Mouse (Mus musculus): ENCODE data around the gene Drd5.

Drd5 gene

DNA sequence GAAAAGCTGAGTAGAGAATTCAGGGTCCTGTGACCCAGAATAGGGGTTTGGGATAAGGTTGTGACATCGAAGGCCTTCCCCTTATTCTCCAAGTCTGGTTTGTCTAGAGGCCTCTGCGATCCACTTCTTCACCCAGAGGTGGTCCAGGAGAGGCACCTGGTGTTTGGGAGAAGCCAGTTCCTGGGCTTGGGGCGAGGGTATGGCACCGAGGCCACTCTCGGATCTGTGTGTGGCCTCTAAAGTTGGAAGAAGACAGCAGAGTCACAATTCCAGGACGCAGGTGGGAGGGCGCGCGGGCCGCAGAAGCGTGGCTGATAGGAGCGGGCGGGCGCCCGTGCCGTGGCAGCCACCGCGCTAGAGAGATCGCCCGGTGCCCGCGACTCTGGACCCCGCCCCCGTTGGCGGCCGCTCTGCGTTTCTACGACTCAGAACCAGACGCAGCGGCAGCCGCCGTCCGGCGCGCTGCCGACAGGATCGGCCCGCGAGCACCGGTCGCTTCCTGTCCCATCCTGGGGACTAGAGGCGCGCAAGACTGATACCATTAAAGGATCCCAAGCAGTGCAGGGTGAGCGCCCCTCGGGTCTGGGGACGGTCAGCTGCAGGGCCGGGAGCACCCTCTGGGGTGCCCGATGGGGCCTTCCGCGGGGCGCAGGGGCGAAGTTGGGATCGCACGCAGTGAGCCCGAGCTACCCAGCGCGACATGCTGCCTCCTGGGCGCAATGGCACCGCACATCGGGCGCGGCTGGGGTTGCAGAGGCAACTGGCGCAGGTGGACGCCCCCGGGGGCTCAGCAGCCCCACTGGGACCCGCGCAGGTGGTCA is at the start of gene Drd5:
TSS of gene Drd5 (plus strand) at position 402 of the 821 bp plus-strand sequence.
- no peak for DNase-seq (ENCODE audit: low read depth, low spot score)

GRCm38 (mm10) chr5:38270942-38271341 is 48.2 kb upstream of the Drd5 start:
- DNase-seq (ENCODE audit: low read depth, low spot score), result no peak

- no peak for DNase-seq (ENCODE audit: low read depth, low spot score)
Observed at GRCm38 (mm10) chr5:38273831-38274230, 45.3 kb upstream of the Drd5 start.

DNA sequence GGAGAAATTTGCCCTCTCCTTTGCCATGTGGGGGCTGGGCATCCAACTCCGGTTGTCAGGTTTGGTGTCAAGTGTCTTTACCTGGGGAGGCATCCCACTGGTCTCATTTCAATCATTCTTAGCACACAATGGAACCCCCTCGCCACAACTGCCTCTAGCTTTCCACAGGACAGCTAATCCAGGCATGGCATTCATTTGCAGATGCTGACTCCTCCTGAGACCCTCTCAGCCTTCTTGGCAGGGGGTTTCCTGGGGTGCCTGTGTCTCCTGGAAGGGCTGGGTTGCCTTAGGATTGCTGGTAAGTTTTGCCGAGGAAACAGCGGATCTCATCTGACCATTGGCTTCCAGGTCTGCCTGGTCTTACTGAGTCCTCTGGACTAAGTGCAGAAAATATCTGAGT is 43.4 kb upstream of the Drd5 start, which contains the start of gene Otop1:
TSS of gene Otop1 (plus strand) at position 202 of the 400 bp plus-strand sequence.
- no peak for DNase-seq (ENCODE audit: low read depth, low spot score)

GRCm38 (mm10) chr5:38276451-38276850 is 42.7 kb upstream of the Drd5 start:
- no peak for DNase-seq (ENCODE audit: low read depth, low spot score)

- DNase-seq (ENCODE audit: low read depth, low spot score), result no peak
Observed at GRCm38 (mm10) chr5:38277098-38277866, 41.9 kb upstream of the Drd5 start.

GRCm38 (mm10) chr5:38277936-38278600 is 41.1 kb upstream of the Drd5 start:
- DNase-seq (ENCODE audit: low read depth, low spot score), result no peak

DNA sequence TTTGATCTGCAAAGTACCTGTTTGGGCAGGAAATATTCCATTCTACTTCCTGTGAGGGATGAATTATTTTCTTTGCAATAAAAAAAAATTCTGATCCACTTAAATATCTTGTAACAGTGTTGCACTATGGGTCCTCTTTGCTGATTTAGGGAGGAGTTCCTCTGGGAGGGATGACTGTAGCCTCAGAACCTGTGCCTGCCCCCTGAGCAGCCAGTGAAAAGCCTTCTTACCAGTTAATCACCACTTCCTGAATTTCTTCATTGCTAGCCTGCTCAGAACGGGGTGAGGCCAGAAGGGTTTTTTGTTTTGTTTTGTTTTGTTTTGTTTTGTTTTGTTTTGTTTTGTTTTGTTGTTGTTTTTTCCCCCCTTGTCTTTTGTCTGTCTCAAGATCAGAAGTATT is 39.1 kb upstream of the Drd5 start:
- DNase-seq (ENCODE audit: low read depth, low spot score), result no peak

- no peak for DNase-seq (ENCODE audit: low read depth, low spot score)
Observed at GRCm38 (mm10) chr5:38285724-38286123, 33.4 kb upstream of the Drd5 start.

DNA sequence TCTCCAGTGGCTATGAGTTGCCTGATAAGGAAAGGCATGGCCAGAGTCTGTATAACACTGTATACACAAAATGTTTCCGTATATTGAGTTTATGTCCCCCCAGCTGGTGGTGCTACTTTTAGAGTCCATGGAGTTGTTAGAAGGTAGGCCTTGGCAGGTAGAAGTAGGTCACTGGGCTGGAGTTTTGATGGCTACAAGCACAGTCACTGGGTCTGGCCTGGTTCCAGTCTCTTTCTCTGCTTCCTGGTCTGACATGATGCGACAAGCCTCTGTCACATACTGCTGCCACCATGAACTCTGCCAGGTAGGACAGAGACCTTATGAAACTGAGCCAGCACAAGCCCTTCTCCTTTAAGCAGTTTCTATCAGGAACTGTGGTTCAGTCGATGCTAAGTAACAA is 30.7 kb upstream of the Drd5 start:
- no peak for DNase-seq (ENCODE audit: low read depth, low spot score)

DNA sequence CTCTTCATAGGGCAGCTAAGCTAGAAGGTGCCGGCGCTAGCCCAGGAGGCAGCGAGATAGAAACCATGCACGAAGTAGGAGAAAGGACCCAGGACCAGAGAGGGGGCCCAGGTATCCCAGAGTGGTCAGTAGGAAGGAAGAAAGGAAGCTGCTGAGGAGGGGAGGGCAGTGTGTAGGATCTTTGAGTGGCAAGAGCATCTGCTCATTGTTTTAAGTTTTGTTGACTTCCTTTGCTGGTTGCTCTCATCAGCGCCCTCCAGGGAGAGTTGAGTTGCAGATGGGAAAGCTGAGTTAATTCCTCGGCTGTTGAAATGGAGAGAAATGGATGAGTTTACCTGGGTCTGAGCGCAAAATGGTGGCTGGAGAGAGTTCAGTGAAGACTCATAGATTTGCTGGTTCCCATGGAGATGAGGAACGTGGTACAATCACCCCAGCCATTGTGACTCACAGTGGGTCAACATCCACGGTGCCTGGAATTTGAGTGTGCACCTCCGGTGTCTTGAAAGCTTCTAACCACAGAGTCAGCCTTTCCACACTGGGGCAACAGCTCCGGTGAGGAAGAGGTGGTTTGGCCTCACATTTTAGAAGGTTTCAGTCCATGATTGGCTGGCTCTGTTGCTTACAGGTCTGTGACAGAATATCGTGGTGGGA is 17.3 kb upstream of the Drd5 start:
- DNase-seq (ENCODE audit: low read depth, low spot score), result no peak

DNA sequence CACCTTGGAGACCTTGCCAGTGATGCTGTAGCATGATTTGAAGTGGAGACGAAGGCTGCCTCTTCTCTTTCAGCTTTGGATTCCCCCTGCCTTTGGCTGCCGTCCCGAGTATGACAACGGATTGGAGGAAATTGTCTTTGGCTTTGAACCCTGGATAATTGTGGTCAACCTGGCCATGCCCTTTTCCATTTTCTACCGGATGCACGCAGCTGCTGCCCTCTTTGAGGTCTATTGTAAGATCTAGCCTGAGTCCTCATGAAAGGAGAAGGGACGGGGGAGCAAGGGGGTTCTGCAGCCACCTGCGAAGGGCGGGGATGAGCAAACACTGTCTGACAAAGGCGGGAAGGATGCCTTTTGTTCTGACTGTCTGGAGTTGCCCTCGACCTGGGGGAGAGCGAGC is 16.5 kb upstream of the Drd5 start:
- DNase-seq (ENCODE audit: low read depth, low spot score), result no peak

DNA sequence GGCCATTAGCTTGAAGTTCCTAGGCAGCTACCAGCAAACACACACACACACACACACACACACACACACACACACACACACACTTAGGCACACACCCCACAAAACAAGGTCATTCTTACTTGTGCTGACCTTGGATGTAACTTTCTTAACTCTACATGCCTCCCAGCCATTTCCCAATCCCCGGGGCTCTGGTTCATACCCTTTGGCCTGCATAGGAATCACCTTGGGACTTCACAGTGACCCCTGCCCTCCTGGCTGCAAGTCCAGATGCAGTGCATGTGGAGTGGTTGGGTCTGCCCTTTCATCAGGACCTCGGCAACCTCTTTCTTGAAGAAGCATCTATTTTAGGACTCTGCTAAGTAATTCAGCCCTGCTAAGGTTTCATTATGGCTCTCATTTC is 13.9 kb upstream of the Drd5 start:
- no peak for DNase-seq (ENCODE audit: low read depth, low spot score)

DNA sequence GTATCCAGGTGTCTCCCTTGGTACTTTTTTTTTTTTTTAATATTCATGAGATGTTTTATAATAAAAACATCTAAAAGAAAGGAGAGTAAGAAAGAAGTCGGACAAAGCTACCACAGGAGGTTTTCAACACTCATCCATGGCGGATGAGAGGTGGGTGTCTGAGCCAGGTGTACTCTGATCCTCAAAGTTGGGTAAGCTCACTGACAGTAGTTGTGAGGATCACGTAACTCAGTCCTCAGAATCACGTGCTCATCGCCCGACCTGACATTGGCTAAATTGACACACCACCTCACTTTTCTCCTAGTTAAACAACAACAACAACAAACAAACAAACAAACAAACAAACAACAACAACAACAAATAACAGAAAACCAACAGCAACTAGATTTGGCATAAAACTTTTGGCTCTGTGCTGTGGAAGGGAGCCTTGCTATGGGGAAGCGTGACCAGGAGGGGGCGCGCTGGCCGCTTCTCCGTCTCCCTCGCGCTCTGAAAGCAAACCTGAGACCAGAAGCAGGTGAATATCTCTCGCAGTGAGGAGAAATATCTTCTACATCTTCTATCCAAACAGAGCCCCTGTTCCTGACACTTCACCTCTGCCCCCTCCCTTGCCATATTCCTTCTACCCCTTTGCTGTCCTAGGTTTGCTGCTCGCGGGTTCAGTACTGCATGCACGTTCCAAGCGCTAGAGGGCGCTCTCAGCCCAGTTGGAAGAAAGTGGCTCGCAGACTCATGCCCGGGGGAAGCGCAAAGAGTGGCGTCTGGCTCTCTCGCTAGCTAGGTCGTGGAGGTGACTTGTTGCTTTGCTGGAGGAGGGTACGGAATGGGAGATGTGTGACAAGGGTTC is 11.7 kb upstream of the Drd5 start:
- DNase-seq (ENCODE audit: low read depth, low spot score), result peak; percentile 92

DNA sequence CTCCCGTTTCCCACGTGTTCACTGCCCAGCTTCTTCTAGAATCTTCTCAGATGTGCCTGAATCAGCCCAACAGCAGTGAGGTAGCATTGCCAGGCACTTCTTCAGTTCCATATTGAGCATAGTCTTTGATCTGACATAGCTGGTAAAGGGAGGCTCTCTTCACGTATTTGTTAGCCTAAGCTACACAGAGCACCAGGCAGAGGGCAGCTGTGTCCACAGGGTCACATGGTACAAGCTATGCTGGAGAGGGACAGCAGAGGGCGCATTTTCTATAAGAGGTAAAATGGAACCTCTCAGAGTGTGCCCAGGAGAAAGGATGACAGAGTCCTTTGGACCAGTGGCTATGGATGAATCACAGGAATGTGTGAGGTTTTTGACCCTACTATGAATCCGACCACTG is 10.3 kb upstream of the Drd5 start:
- peak; percentile 65 for DNase-seq (ENCODE audit: low read depth, low spot score)

DNA sequence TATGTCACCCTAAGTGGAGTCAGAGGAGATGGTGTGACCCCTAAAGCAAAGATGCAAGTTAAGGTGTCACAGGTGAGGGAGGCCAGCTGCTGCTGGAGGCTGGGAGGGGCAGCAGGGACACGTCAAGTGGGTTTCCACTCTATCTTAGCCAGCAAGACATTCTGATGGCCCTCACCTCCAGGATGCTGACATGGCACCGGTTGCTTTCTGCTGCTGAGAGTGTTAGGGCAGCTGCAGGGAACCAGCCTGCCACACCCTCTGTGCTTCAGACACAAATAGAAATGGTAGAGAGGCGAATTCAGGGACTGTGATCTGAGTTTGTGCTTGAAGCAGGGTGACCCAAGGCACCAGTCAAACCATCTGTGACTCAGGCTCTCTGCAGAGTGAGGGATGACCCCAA is 9.4 kb upstream of the Drd5 start:
- no peak for DNase-seq (ENCODE audit: low read depth, low spot score)

- no peak for DNase-seq (ENCODE audit: low read depth, low spot score)
Observed at GRCm38 (mm10) chr5:38333381-38333780, 14.2 kb downstream of the Drd5 start.

- DNase-seq (ENCODE audit: low read depth, low spot score), result no peak
Observed at GRCm38 (mm10) chr5:38334582-38334981, 15.4 kb downstream of the Drd5 start.

DNA sequence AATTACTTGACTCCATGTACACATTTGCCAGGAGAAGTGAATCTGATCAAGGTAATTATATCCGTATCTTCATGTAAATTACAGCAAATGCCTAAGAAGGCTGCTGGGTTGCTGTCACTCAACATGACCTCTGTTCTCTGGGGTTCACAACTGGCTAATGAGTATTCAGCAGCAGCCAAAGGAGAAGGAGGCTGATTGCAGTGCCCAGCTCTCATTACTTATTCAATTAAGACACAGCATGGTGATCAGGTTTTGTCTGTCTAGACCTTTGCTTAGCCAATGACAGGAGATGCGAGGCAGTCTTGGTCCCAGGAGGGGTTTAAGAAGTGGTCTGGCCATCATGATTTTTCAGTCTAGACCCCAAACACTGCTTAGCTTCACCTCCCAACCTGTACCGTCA is 23.9 kb downstream of the Drd5 start:
- DNase-seq (ENCODE audit: low read depth, low spot score), result no peak

- DNase-seq (ENCODE audit: low read depth, low spot score), result peak; percentile 6
Observed at GRCm38 (mm10) chr5:38346646-38347432, 27.7 kb downstream of the Drd5 start.

Measured in CD4-positive, CD25-positive, alpha-beta regulatory T cell, adult 2 months (primary cell).